Mouse (Mus musculus): ENCODE data around the gene Srrt.

DNA sequence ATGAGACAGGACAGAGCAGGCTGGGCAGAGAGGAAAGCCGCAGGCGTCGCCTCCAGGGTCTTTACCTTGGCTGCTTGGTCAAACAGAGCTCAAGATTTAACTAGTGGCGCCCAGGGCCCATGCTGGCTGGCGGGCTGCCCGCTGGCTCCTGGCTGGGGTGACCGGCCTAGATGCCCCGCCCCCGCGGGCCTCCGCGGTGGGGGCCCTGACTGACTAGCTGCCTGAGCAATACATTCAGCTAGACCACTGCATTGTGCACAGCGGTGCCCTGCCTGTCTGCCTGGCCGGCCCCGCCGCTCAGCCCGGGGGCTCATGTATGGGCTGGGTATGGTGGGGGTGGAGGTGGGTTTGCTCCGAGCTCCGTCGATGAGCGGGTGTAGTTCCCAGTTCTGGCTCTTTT is 6.2 kb downstream of the Srrt start:
- TF ChIP-seq CTCF (IDR thresholded peaks at IDR 0.05; ENCODE audit: low read depth, low read length) (no peak), POLR2A (IDR thresholded peaks at IDR 0.05; ENCODE audit: insufficient read depth, low read length) (no peak), EP300 (IDR thresholded peaks at IDR 0.05; ENCODE audit: insufficient read depth, low read depth, low read length) (no peak)

All from ES-Bruce4 (cell line).